Mouse (Mus musculus): Measurements from ENCODE around the gene Mtx2. TPM values are rescaled to one million over a fixed set of nuclear protein-coding genes. Genes with fewer than 3 reads are reported as not detected.

The Mtx2 gene
- polyA plus RNA-seq, 1 experiment: 30.2 TPM

DNA sequence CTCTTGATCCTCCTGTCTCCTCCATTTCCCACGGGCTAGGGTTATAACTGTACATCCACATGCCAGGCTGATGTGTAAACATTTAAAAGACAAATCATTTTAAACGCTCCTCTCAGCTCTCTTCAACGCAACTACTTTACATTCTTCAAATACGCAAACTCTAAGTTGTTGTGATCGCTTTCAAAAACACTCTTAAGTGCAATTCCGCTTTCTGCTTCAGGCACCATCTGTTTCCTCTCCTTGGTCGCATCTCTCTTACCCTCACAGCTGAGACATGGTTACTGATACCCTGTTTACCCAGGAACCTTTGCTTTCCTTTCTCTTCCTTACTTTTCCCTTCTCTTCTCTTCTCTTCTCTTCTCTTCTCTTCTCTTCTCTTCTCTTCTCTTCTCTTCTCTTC lies 86.4 kb downstream of the Mtx2 start:
- Histone ChIP-seq H3K4me3 (ENCODE audit: insufficient read depth, low read length) (no peak overlapping the region), H3K27ac (ENCODE audit: insufficient read depth, low read depth, low read length) (no peak overlapping the region), H3K4me1 (ENCODE audit: control insufficient read depth, insufficient read depth, low read length) (no peaks in the 10 kb centered on the region)
- TF ChIP-seq CTCF (IDR thresholded peaks at IDR 0.05; ENCODE audit: low read depth, low read length) (no peak), POLR2A (IDR thresholded peaks at IDR 0.05; ENCODE audit: borderline replicate concordance, low read depth, low read length) (no peak)

DNA sequence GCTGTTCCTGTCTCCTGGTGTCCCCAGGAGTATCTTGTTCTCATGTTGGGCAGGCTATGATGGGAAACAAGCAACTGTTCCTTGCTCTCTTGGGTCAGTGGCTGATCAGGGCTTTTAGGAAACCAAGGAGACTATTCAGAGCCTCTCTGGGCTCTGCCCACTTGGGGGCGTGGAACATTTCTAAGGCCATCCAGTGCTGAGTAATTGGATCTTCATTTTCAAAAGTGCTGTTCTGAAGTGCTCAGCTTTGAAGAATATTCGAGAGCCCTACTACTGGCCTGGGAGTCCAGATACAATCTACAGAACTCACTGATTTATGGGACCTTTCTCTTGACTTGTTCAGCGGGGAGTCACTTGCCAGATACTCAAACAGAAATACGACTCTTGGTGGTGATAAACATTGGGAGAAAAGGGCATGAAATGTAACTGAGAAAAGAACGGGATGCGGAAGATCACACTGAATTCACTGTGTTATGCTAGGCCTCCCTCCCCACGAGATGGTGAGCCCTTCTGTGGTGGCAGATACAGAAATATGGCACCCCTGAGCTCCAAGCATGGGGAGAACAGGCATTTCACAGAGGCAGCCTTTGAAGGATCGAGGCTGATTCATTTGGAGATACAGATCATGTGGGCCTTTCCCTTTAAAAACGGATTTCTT lies 92.4 kb downstream of the Mtx2 start:
- Histone ChIP-seq H3K27ac (ENCODE audit: insufficient read depth, low read depth, low read length) (no peak overlapping the region), H3K4me1 (ENCODE audit: control insufficient read depth, insufficient read depth, low read length) (no peaks in the 10 kb centered on the region), H3K4me3 (ENCODE audit: insufficient read depth, low read length) (no peak overlapping the region)
- no peak for TF ChIP-seq CTCF (IDR thresholded peaks at IDR 0.05; ENCODE audit: low read depth, low read length)
- no peak for TF ChIP-seq POLR2A (IDR thresholded peaks at IDR 0.05; ENCODE audit: borderline replicate concordance, low read depth, low read length)

DNA sequence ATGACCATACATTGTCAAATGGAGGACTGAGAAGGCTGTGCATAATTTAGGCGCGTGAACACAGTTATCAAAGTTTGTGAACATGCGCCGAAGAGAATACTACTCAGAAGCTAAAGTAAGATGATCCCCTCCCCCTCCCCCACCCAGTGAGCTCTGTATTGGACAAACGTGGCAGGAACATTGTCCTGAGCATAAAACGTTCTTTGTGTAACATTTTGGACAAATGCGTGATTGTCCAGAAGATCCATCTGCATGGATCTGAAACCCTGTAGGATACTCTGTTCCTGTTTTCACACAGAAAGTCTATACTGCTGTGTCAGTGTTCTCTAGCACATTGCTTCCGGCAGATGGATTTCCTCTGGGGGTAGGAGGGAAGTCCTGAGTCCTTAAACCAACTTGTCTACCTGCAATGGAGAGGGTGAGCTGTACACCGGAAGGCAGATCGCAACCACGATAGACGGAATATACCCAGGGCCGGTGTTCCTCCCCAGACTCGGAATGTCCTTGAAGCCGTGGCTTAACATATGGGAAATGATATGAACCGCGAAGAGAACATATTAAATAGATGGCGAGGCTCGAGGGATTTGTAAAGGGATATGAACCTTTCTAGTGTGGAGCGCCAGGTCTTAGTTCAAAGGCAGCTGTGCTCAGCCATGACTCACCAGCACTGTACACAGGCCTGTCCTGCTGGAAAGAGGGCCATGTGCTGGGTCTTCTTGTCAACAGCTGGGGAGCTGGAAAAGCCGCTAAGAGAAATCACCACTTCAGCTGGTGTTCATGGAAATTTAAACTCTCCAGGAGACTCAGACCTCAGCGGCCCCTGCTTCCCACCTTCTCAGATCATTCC lies 100.6 kb downstream of the Mtx2 start:
- H3K4me3 ChIP-seq (ENCODE audit: insufficient read depth, low read length): no peak overlapping the region
- H3K27ac ChIP-seq (ENCODE audit: insufficient read depth, low read depth, low read length): no peak overlapping the region
- H3K4me1 ChIP-seq (ENCODE audit: control insufficient read depth, insufficient read depth, low read length): no peaks in the 10 kb centered on the region
- no peak for TF ChIP-seq POLR2A (IDR thresholded peaks at IDR 0.05; ENCODE audit: borderline replicate concordance, low read depth, low read length)
- TF ChIP-seq CTCF (IDR thresholded peaks at IDR 0.05; ENCODE audit: low read depth, low read length): no peak

Other genes with a start within 250 kb of the Mtx2 start
- 12.7 and 14.8 TPM in 2 replicates for gene Lnpk, start 246.4 kb upstream of the Mtx2 start, polyA plus RNA-seq (2012; ENCODE audit: insufficient read depth, insufficient read length, missing spikeins)
- not detected in 2 replicates for gene Evx2, start 166.2 kb upstream of the Mtx2 start, polyA plus RNA-seq (2012; ENCODE audit: insufficient read depth, insufficient read length, missing spikeins)
- not detected in 2 replicates for gene Hoxd13, start 157.5 kb upstream of the Mtx2 start, polyA plus RNA-seq (2012; ENCODE audit: insufficient read depth, insufficient read length, missing spikeins)
- gene Hoxd12, start 150.8 kb upstream of the Mtx2 start, polyA plus RNA-seq (2012; ENCODE audit: insufficient read depth, insufficient read length, missing spikeins): not detected in 2 replicates
- not detected in 2 replicates for gene Hoxd11, start 146.2 kb upstream of the Mtx2 start, polyA plus RNA-seq (2012; ENCODE audit: insufficient read depth, insufficient read length, missing spikeins)
- not detected in 2 replicates for gene Hoxd10, start 133.9 kb upstream of the Mtx2 start, polyA plus RNA-seq (2012; ENCODE audit: insufficient read depth, insufficient read length, missing spikeins)
- not detected in 2 replicates for gene Hoxd9, start 128.1 kb upstream of the Mtx2 start, polyA plus RNA-seq (2012; ENCODE audit: insufficient read depth, insufficient read length, missing spikeins)
- not detected in 2 replicates for gene Hoxd8, start 121.2 kb upstream of the Mtx2 start, polyA plus RNA-seq (2012; ENCODE audit: insufficient read depth, insufficient read length, missing spikeins)
- gene Hoxd3, start 113.9 kb upstream of the Mtx2 start, polyA plus RNA-seq (2012; ENCODE audit: insufficient read depth, insufficient read length, missing spikeins): not detected in 2 replicates
- gene Hoxd4, start 113.9 kb upstream of the Mtx2 start, polyA plus RNA-seq (2012; ENCODE audit: insufficient read depth, insufficient read length, missing spikeins): not detected in 2 replicates
- not detected in 2 replicates for gene Gm28230, start 99.1 kb upstream of the Mtx2 start, polyA plus RNA-seq (2012; ENCODE audit: insufficient read depth, insufficient read length, missing spikeins)
- gene Hoxd1, start 62.8 kb upstream of the Mtx2 start, polyA plus RNA-seq (2012; ENCODE audit: insufficient read depth, insufficient read length, missing spikeins): not detected in 2 replicates